Mouse (Mus musculus) embryonic fibroblast, embryonic 13.5 days (primary cell): ENCODE results near the gene Birc5.

Experiments
- CTCF ChIP-seq: IDR thresholded peaks from 2 replicates; pipeline ENCODE4 v1.5.1; 2011; ENCODE audit warnings: mild to moderate bottlenecking, control low read depth, low read length, moderate library complexity, borderline replicate concordance; ENCODE audit not compliant: insufficient read depth
- POLR2A ChIP-seq: IDR thresholded peaks from 2 replicates; pipeline ENCODE4 v1.6.1; 2011; ENCODE audit warnings: low read depth, mild to moderate bottlenecking, control low read depth, low read length, moderate library complexity

- no peak for TF ChIP-seq CTCF
- no peak for TF ChIP-seq POLR2A
Observed at GRCm38 (mm10) chr11:117829671-117830215, 19.3 kb upstream of the Birc5 start.
